Mouse (Mus musculus) ES-Bruce4 (cell line): ENCODE measurements at regions not wholly inside any gene's neighbourhood (a gene's known extent, or its start where the extent isn't known, plus 50 kb on each side); places are given as distances from the start of the nearest gene placed in this dataset.

Experiments used
- CTCF ChIP-seq: IDR thresholded peaks from one replicate; pipeline ENCODE4 v1.8.1; 2011; ENCODE audit warnings: low read depth, low read length
- POLR2A ChIP-seq: IDR thresholded peaks from one replicate; pipeline ENCODE4 v1.8.1; 2011; ENCODE audit warnings: low read length; ENCODE audit not compliant: insufficient read depth

DNA sequence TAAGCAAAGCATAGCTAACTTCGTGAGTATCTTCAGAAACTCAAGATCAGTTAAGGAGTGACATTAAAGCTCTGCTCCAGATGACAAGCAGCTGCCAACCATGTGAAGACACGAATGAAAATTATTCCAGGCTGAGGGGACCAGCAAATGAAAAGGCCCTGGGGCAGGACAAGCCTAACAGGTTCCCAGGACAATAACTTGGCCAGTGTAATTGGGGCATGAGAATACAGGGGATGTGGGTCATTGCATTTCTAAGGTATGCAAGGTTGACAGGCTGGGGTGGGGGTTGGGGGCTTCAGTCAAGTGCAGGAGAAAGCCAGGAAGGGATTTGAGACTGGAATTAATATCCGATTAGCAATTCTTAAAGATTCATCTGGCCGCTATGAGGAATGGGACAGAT lies 242.6 kb downstream of the Hs3st3b1 start:
- no peak for TF ChIP-seq CTCF
- TF ChIP-seq POLR2A: no peak
